Mouse (Mus musculus) NIH3T3 (cell line): ENCODE results near the gene Psmb3.
"Not testable (repeated sequence)": the region's sequence is repeated elsewhere in the genome, so short reads cannot be mapped to it uniquely, and the experiment has no call there.

Experiments used
- DNase-seq: peaks from one replicate; pipeline ENCODE4 v3.0.0-alpha.2; 2012; ENCODE audit warnings: low read depth

The Psmb3 gene

GRCm38 (mm10) chr11:97703039-97703826, at the start of gene Psmb3:
Gene Psmb3, plus strand, starts transcription at chr11:97703399.
- peak; percentile 100 for DNase-seq

- no peak for DNase-seq
Observed at GRCm38 (mm10) chr11:97654210-97654609, 49.0 kb upstream of the Psmb3 start.

- no peak for DNase-seq
Observed at GRCm38 (mm10) chr11:97656269-97656971, 46.8 kb upstream of the Psmb3 start.

GRCm38 (mm10) chr11:97657184-97657945, 45.8 kb upstream of the Psmb3 start:
- DNase-seq = no peak

GRCm38 (mm10) chr11:97657967-97658366, 45.2 kb upstream of the Psmb3 start:
- not testable (repeated sequence) for DNase-seq

GRCm38 (mm10) chr11:97658751-97659266, 44.4 kb upstream of the Psmb3 start:
- no peak for DNase-seq

- peak; percentile 36 for DNase-seq
Observed at GRCm38 (mm10) chr11:97659267-97659989, 43.8 kb upstream of the Psmb3 start.

GRCm38 (mm10) chr11:97659990-97660714, 43.0 kb upstream of the Psmb3 start:
- DNase-seq = peak; percentile 86

- DNase-seq = no peak
Observed at GRCm38 (mm10) chr11:97660734-97661647, 42.2 kb upstream of the Psmb3 start.

- no peak for DNase-seq
Observed at GRCm38 (mm10) chr11:97661648-97662133, 41.5 kb upstream of the Psmb3 start.

- DNase-seq = peak; percentile 11
Observed at GRCm38 (mm10) chr11:97662207-97662892, 40.8 kb upstream of the Psmb3 start.

GRCm38 (mm10) chr11:97662893-97663527, 40.2 kb upstream of the Psmb3 start, which contains the start of gene Mllt6:
Gene Mllt6, plus strand, starts transcription at chr11:97663414.
- DNase-seq = peak; percentile 93

GRCm38 (mm10) chr11:97663528-97664338, 39.5 kb upstream of the Psmb3 start:
- peak; percentile 38 for DNase-seq

- peak; percentile 28 for DNase-seq
Observed at GRCm38 (mm10) chr11:97664339-97664665, 38.9 kb upstream of the Psmb3 start.

GRCm38 (mm10) chr11:97664771-97665240, 38.4 kb upstream of the Psmb3 start:
- peak; percentile 47 for DNase-seq

GRCm38 (mm10) chr11:97665431-97665830, 37.8 kb upstream of the Psmb3 start:
- DNase-seq = no peak

- DNase-seq = peak; percentile 14
Observed at GRCm38 (mm10) chr11:97666221-97666620, 37.0 kb upstream of the Psmb3 start.

GRCm38 (mm10) chr11:97666794-97667193, 36.4 kb upstream of the Psmb3 start:
- DNase-seq = no peak
